Mouse (Mus musculus): ENCODE data around the gene Afap1l2.
A peak's percentile ranks its signal among the peaks of the same experiment; 100 is the strongest.

- peak; percentile 77 for TF ChIP-seq CTCF (conservative IDR thresholded peaks at IDR 0.05; ENCODE audit: low read length)
- TF ChIP-seq NANOG (IDR thresholded peaks at IDR 0.05; ENCODE audit: borderline replicate concordance, low read length) = no peak
Measured at GRCm38 (mm10) chr19:56919628-56920027, 88.4 kb downstream of the Afap1l2 start.
